Mouse (Mus musculus) ovary, adult 10 weeks (tissue): ENCODE data around the gene Trim30d. TPM values are rescaled to one million over a fixed set of nuclear protein-coding genes. Genes with fewer than 3 reads are reported as not detected.

Experiments used
- polyA plus RNA-seq: library from polyadenylated mRNA; stranded (reverse); fragments of 350-450 nt; fragmentation: Illumina TruSeq; extraction: RNeasy Lipid Tissue Mini Kit (QIAGEN cat#74804); gene quantifications from one replicate; pipeline ENCODE4 v1.2.3, GENCODE M21; 2014

Gene Trim30d
- polyA plus RNA-seq, result 24.0 TPM

GRCm38 (mm10) chr7:104507421-104508065, at the start of gene Trim30d:
Gene Trim30d, minus strand, starts transcription at chr7:104507849.

GRCm38 (mm10) chr7:104549833-104550232, 42.2 kb upstream of the Trim30d start, which contains the start of gene Olfr651:
Gene Olfr651, plus strand, starts transcription at chr7:104550133.

GRCm38 (mm10) chr7:104465065-104465744, 42.4 kb downstream of the Trim30d start, which contains the start of gene Trim30a:
Gene Trim30a, minus strand, starts transcription at chr7:104465193.

Other genes with a start within 250 kb of the Trim30d start
- gene Trim5, start 219.8 kb downstream of the Trim30d start, polyA plus RNA-seq, result 3.0 TPM
- 26.0 TPM for gene Trim12a, start 192.4 kb downstream of the Trim30d start, polyA plus RNA-seq
- not detected for gene Trim34b, start 178.4 kb downstream of the Trim30d start, polyA plus RNA-seq
- gene Trim12c, start 154.5 kb downstream of the Trim30d start, polyA plus RNA-seq, result 27.0 TPM
- gene Trim30b, start 138.0 kb downstream of the Trim30d start, polyA plus RNA-seq, result 0.23 TPM
- gene Trim30c, start 107.0 kb downstream of the Trim30d start, polyA plus RNA-seq, result 0.46 TPM
- gene Trim30a, start 42.7 kb downstream of the Trim30d start, polyA plus RNA-seq, result 28.2 TPM
- gene Olfr651, start 42.3 kb upstream of the Trim30d start, polyA plus RNA-seq, result not detected
- gene Olfr652, start 53.1 kb upstream of the Trim30d start, polyA plus RNA-seq, result not detected
- not detected for gene Olfr653, start 69.5 kb upstream of the Trim30d start, polyA plus RNA-seq
- not detected for gene Olfr654, start 79.2 kb upstream of the Trim30d start, polyA plus RNA-seq
- not detected for gene Olfr655, start 93.9 kb upstream of the Trim30d start, polyA plus RNA-seq
- not detected for gene Olfr656, start 106.1 kb upstream of the Trim30d start, polyA plus RNA-seq
- not detected for gene Olfr657, start 116.9 kb upstream of the Trim30d start, polyA plus RNA-seq
- not detected for gene Olfr658, start 139.5 kb upstream of the Trim30d start, polyA plus RNA-seq
- gene Olfr659, start 158.9 kb upstream of the Trim30d start, polyA plus RNA-seq, result not detected
- gene Olfr661, start 178.7 kb upstream of the Trim30d start, polyA plus RNA-seq, result not detected